Mouse (Mus musculus): ENCODE data around the gene Mmrn1.
"Not testable (repeated sequence)": the region's sequence is repeated elsewhere in the genome, so short reads cannot be mapped to it uniquely, and the experiment has no call there.

Gene Mmrn1

DNA sequence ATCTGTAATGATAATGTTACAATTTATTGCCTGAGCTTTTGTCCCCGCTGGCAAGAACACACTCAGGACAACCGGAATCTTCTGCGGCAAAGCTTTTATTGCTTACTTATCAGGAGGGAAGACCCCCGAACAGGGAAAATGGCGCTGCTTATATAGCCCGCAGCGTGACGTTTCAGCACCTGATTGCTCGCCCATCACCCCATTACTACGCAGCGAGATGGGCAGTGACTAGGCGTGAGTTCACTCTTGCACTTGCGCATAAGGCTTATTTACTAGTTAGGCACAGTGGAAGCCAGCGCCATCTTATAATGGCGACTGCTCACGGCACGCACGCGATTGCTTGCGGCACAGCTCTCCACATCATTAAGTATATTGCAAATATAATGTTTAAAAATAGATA lies at the start of gene Mmrn1:
TSS of gene Mmrn1 (plus strand) at position 301 of the 400 bp plus-strand sequence.
- not testable (repeated sequence) for DNase-seq (ENCODE audit: low spot score)

- no peak for DNase-seq (ENCODE audit: low spot score)
Observed at GRCm38 (mm10) chr6:60880362-60880761, 44.4 kb upstream of the Mmrn1 start.

GRCm38 (mm10) chr6:60881534-60881933 lies 43.2 kb upstream of the Mmrn1 start:
- no peak for DNase-seq (ENCODE audit: low spot score)

- no peak for DNase-seq (ENCODE audit: low spot score)
Observed at GRCm38 (mm10) chr6:60907272-60907671, 17.5 kb upstream of the Mmrn1 start.

DNA sequence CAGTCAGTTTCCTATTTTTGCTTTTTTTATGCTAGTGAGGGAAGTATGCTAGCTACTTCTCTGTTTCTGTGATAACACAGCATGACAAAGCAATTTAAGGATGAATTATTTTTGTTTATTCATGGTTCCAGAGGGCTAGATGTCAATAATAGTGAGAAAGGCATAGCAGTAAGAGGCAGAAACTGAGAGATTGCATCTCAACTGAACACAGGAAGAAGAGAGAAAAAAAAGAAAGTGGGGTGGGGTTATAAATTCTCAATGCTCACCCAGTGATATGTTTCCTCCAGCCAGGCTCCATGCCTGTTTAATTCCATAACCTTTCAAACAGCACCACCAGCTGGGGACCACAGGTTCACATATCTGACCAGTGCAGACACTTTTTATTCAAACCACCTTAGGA lies 6.6 kb downstream of the Mmrn1 start:
- no peak for DNase-seq (ENCODE audit: low spot score)

- DNase-seq (ENCODE audit: low spot score), result no peak
Observed at GRCm38 (mm10) chr6:60934835-60935234, 10.1 kb downstream of the Mmrn1 start.

DNA sequence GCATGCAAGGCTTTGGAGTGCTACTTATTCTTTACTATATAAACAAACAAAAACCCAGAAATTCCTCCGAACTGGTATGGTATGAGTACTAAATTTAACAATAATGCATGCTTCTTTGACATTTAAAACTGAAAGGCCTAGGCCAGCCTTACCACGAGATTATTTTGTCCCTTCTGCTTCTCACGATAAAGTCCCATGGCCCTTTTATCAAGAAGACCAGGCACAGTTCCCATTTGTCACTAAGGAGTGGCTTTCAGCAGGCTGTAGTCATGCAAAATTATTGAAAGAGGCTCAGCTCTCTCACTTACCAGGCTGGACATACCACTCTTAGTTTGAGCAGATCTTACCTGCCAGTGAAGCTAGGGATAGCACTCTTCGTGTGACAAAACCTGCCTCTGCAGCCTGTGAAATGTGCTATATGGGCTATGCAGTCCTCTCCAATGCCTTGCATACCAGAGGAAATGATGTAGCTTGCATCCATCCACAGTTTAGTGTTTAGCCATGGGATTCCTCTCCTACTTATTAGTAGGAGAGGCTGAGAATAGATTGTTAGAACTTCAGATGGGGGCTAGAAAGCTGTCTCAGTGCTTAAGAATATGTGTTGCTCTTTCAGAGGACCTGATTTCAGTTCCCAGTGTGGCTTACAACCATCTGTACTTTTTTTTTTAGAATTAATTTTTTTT lies 10.8 kb downstream of the Mmrn1 start:
- DNase-seq (ENCODE audit: low spot score), result no peak

- DNase-seq (ENCODE audit: low spot score), result no peak
Observed at GRCm38 (mm10) chr6:60944178-60944577, 19.4 kb downstream of the Mmrn1 start.

- no peak for DNase-seq (ENCODE audit: low spot score)
Observed at GRCm38 (mm10) chr6:60944621-60945020, 19.8 kb downstream of the Mmrn1 start.

DNA sequence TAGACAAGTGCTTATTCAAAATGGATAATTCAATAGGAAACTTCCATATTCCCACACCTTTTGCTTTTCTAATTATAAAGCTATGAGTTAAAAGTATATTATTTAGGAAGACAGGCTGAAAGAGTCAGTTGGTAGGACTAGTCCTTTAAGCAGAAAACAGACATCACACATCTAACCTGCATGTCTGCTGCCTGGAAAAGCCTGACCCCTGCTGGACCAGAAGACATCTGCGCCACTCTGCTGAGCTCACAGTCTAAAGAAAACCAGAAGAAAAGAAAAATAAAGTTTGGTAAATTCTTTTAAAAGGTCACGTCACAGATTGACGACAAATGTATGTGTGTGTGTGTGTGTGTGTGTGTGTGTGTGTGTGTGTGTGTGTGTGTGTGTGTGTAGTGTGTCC lies 25.6 kb downstream of the Mmrn1 start:
- no peak for DNase-seq (ENCODE audit: low spot score)

DNA sequence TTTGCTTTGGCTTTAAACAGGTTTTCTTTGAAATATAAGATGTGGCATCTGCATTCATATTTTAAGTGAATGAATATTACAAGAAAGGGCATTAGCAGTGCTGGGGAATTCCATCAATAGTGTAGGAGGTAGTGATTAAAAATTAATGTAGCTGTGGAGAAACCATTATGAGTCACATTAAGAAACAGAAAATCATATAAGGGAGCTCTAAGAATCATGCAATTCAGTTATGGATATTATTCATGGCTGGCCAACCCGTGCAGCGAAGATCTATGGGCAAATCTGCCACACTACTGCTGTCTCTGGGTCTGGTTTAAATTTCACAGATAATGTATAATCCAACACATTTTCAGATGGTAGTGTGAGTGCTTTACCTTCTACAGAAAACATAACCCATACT lies 36.5 kb downstream of the Mmrn1 start:
- DNase-seq (ENCODE audit: low spot score), result no peak

DNA sequence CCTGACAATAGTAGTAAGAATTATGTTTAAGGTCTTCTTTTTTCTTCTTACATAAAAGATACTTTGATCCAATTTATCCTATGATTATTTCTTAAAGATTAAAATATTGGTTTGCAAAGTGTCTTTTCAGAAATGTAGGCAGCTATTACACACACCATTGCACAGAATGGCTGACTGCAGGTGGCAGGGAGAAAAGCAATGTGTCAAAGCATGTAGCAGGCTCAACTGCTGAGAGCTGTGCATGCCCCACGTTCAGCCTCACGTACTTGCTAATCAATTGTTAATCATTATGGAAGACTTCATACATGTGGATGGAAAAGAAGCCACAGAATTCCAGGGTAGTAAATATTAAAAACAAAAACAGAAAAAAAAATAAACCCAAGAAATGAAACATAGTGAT lies 37.1 kb downstream of the Mmrn1 start:
- no peak for DNase-seq (ENCODE audit: low spot score)

GRCm38 (mm10) chr6:60962668-60963067 lies 37.9 kb downstream of the Mmrn1 start:
- no peak for DNase-seq (ENCODE audit: low spot score)

DNA sequence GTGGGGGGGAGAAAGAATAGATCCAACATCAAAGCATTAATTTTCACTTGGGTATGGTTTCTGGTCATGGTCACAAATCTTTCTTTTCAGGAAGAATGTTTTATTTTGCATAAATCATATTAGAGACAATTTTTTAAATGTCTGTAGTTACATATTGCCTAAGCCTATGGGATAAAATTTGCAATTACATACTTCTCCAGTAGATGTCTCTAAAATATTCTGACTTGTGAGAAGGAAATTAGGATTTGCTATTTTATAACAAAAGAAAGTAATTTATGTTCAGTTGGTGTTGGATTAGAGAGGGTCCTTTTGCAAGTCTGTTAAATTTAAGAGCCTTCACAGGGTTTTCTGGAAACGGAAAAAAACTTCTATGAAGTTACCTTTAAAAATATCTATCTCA lies 39.0 kb downstream of the Mmrn1 start:
- DNase-seq (ENCODE audit: low spot score), result no peak

- no peak for DNase-seq (ENCODE audit: low spot score)
Observed at GRCm38 (mm10) chr6:60966931-60967330, 42.2 kb downstream of the Mmrn1 start.

DNA sequence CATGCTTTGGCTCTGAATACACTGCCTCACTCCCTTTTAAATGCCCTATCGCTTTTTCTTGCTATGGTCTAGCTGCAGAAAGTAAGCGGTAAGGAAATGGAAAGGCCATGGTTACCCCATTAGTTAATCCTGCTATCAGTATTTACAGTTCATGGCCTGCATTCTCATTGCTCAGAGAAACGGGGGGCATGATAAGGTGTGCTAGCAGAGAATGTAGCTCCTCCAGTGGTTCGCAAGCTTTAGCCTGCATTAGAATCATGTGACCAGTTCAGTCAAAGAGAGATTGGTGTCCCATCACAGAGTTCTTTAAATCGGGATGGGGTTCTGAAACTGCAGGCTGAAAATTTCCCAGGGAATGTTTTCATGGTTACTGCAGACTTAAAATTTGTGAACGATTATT lies 44.6 kb downstream of the Mmrn1 start:
- DNase-seq (ENCODE audit: low spot score), result no peak

DNA sequence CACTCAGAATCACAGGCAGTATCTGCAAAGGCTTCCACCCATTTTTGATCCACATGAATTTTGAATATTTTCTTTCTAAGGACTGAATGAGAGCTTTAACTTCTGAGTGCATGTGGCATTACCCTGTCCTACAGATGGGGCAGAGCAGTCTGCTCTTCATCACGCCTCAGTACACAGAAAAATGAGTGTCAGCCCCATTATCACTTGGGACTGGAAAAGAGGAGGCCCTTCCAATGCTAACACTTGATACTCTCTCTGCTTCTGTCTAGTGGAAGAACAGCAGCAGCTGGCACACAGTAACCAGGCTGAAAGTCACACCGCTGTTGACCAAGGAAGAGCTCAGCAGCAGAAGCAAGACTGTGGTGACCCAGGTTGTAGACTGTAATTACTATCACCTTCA lies 46.0 kb downstream of the Mmrn1 start:
- DNase-seq (ENCODE audit: low spot score), result no peak

DNA sequence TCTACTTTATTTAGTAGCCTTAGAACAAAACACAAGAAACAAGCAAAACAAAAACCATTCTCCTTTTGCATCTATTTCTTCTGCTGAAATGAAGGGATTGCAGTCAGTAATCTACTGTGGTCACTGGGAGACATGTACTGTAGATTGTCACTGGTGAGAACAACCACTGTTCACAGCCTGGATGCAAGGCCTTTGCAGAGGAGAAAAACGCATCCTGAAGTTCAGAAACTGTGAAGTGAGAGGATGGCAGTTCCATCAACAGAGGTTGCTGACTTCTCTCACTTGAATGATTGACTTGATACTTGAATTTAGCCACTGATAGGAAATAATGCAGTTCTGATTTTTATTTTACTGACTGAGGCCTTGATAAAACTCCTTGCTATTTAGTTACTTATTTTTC lies 53.8 kb downstream of the Mmrn1 start:
- no peak for DNase-seq (ENCODE audit: low spot score)

DNA sequence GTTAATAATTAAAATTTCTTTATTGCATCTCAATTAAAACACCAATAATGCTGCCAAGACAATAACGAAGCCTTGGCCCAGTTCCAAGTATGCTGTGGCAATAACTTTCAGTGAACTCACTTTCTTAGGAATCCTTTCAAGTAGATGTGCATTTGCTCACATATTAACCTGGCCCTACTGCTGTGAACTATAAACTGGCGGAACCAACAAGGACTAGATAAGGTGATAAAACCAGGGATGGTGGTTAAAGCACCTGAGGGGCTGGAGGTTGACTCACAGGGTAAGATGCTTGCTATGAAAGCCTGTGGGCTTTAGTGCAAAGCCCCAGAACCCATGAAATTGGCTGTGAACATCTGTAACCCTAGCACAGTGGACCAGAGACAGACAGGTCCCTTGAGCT lies 54.3 kb downstream of the Mmrn1 start:
- no peak for DNase-seq (ENCODE audit: low spot score)

GRCm38 (mm10) chr6:60984360-60984759 lies 59.6 kb downstream of the Mmrn1 start:
- DNase-seq (ENCODE audit: low spot score), result no peak

GRCm38 (mm10) chr6:60985919-60986318 lies 61.1 kb downstream of the Mmrn1 start:
- no peak for DNase-seq (ENCODE audit: low spot score)

DNA sequence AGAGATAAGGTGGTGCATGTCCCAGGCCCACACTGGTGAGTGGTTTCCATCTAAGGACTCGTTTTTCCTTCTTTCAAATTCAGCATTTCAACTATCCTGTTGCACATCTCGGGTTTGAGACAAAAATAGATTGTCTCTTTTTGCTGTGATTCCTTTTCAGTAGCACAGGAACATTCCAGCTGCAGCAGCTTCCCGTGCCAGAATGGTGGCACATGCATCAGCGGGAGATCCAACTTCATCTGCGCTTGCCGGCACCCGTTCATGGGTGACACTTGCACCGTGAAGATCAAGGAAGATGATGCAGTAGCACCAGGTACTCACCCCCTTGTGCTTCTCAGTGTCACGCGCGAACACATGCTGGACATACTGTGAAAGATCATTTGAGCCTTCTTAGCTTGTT lies 62.1 kb downstream of the Mmrn1 start:
- DNase-seq (ENCODE audit: low spot score), result no peak

GRCm38 (mm10) chr6:60987804-60988203 lies 63.0 kb downstream of the Mmrn1 start:
- no peak for DNase-seq (ENCODE audit: low spot score)

DNA sequence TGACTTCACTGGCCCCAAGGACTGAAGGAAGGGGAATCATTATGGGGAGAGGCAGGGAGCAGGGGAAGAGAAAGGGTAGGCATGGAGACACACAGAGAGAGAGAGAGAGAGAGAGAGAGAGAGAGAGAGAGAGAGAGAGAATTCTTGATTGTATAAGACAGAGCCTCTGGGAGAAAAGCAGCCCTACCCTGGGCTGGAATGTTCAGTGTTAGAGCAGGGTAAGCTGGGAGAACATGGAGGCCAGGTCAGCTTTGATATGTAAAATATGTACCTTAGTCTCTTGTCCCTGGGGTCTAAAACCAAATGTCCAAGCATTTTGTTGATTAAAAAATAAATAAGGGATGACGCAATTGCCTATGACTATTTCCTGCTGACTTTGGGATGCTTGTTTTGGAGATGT lies 67.6 kb downstream of the Mmrn1 start:
- DNase-seq (ENCODE audit: low spot score), result no peak
